Mouse (Mus musculus) limb, embryonic 13.5 days (tissue): ENCODE measurements around the gene Tmem120a. TPM values are rescaled to one million over a fixed set of nuclear protein-coding genes. Genes with fewer than 3 reads are reported as not detected.

ENCODE experiments used
- ATAC-seq: fragments of 200-750 bp; cut with Nextera tagmentation; 2 replicates; pipeline ENCODE4 v1.8.0; 2017; ENCODE audit warnings: low read depth, moderate number of reproducible peaks, moderate TSS enrichment; ENCODE audit not compliant: low FRiP score
- H3K27ac ChIP-seq: fragments of 300-500 bp; sonication (generic); 2 replicates; pipeline ENCODE4 v1.5.1; 2015; ENCODE audit warnings: inconsistent platforms, mild to moderate bottlenecking, moderate library complexity
- H3K27me3 ChIP-seq: fragments of 300-500 bp; sonication (generic); 2 replicates; pipeline ENCODE4 v1.6.1; 2015; ENCODE audit warnings: mild to moderate bottlenecking, inconsistent platforms
- H3K36me3 ChIP-seq: fragments of 300-500 bp; sonication (generic); 2 replicates; pipeline ENCODE4 v1.6.1; 2015; ENCODE audit warnings: inconsistent platforms, mild to moderate bottlenecking, moderate library complexity
- H3K4me1 ChIP-seq: fragments of 300-500 bp; sonication (generic); 2 replicates; pipeline ENCODE4 v1.6.1; 2015; ENCODE audit warnings: inconsistent platforms
- H3K4me2 ChIP-seq: fragments of 300-500 bp; sonication (generic); replicated peaks from 2 replicates; pipeline ENCODE4 v1.6.1; 2015; ENCODE audit warnings: inconsistent platforms, mild to moderate bottlenecking, moderate library complexity
- H3K4me3 ChIP-seq: fragments of 300-500 bp; sonication (generic); 2 replicates; pipeline ENCODE4 v1.5.1; 2015; ENCODE audit warnings: moderate library complexity, mild to moderate bottlenecking, inconsistent platforms
- H3K9ac ChIP-seq: fragments of 300-500 bp; sonication (generic); 2 replicates; pipeline ENCODE4 v1.6.1; 2015; ENCODE audit warnings: mild to moderate bottlenecking, inconsistent platforms
- H3K9me3 ChIP-seq: fragments of 300-500 bp; sonication (generic); 2 replicates; pipeline ENCODE4 v1.6.1; 2016; ENCODE audit warnings: inconsistent platforms
- WGBS: fragments of 180-500 bp; shearing (Covaris S2); methylation state at CpG from one replicate; pipeline ENCODE4 v1.1.7; 2015; 5-methylcytosine and 5-hydroxymethylcytosine counted together
- microRNA-seq: library from miRNA; unstranded; fragments of <30 nt; microRNA quantifications from one replicate; pipeline ENCODE4, GENCODE M21; 2016
- polyA plus RNA-seq: library from polyadenylated mRNA; unstranded; fragments of >200 nt; fragmentation: Nextera tagmentation; extraction: Ambion mirVana; gene quantifications from 2 replicates; pipeline ENCODE4 v1.2.1, GENCODE M21; 2015

Tmem120a gene
- polyA plus RNA-seq, 1 experiment from 2014 or later, result 49.3 TPM

- WGBS, result 89% methylated on average over 6 of the region's 6 CpGs
These were observed 42.1 kb downstream of the Tmem120a start for GRCm38 (mm10) chr5:135702190-135702589.

DNA sequence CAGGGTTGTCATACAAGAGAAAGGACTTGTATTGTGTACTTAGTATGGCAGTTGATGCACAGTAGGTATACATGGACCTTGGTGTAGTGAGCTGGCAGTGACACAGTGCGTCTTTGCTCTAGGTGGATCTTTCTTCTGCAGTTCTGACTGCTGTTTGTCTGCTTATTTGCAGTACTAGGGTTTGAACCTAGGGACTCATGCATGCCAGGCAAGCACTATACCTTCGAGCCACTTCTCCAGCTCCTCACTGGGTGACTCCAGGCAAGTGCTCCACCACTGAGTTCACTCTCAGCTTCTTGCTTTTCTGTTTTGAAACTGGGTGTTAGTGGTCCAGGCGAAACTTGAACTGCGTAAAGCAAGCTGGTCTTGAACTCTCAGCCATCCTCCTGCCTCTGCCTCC, 42.6 kb downstream of the Tmem120a start:
- Histone ChIP-seq H3K9me3 (no peaks in the 10 kb centered on the region), H3K27me3 (no peaks in the 10 kb centered on the region), H3K4me2 (no peak overlapping the region), H3K27ac (no peak overlapping the region), H3K9ac (no peak overlapping the region), H3K4me1 (no peaks in the 10 kb centered on the region), H3K4me3 (no peak overlapping the region), H3K36me3 (peaks cover 51% of the 10 kb centered on the region)
- 95% methylated on average over 4 of the region's 4 CpGs for WGBS
- no peak for ATAC-seq

More at GRCm38 (mm10) chr5:135702190-135702589, 42.1 kb downstream of the Tmem120a start:
- H3K27ac ChIP-seq, result no peak overlapping the region
- no peak overlapping the region for H3K4me2 ChIP-seq
- H3K4me3 ChIP-seq, result no peak overlapping the region
- no peaks in the 10 kb centered on the region for H3K9me3 ChIP-seq
- peaks cover 57% of the 10 kb centered on the region for H3K36me3 ChIP-seq
- H3K9ac ChIP-seq, result no peak overlapping the region
- ATAC-seq, result no peak
- no peaks in the 10 kb centered on the region for H3K4me1 ChIP-seq
- H3K27me3 ChIP-seq, result no peaks in the 10 kb centered on the region

- Histone ChIP-seq H3K4me1 (peaks cover 9% of the 10 kb centered on the region), H3K4me3 (no peak overlapping the region), H3K36me3 (peaks cover 30% of the 10 kb centered on the region), H3K4me2 (no peak overlapping the region), H3K27ac (no peak overlapping the region), H3K9me3 (no peaks in the 10 kb centered on the region), H3K27me3 (no peaks in the 10 kb centered on the region), H3K9ac (no peak overlapping the region)
- ATAC-seq, result no peak
- 93% methylated on average over 5 of the region's 5 CpGs for WGBS
These were observed 46.5 kb downstream of the Tmem120a start for GRCm38 (mm10) chr5:135697711-135698111.

GRCm38 (mm10) chr5:135695277-135695721, 48.9 kb downstream of the Tmem120a start:
- Histone ChIP-seq H3K9ac (no peak overlapping the region), H3K4me1 (peaks cover 13% of the 10 kb centered on the region), H3K4me3 (no peak overlapping the region), H3K27ac (no peak overlapping the region), H3K9me3 (no peaks in the 10 kb centered on the region), H3K4me2 (no peak overlapping the region), H3K27me3 (no peaks in the 10 kb centered on the region), H3K36me3 (peaks cover 12% of the 10 kb centered on the region)
- 46% methylated on average over 7 of the region's 7 CpGs for WGBS
- ATAC-seq, result peak; percentile 15; the same call in 1 of the 2 replicates

DNA sequence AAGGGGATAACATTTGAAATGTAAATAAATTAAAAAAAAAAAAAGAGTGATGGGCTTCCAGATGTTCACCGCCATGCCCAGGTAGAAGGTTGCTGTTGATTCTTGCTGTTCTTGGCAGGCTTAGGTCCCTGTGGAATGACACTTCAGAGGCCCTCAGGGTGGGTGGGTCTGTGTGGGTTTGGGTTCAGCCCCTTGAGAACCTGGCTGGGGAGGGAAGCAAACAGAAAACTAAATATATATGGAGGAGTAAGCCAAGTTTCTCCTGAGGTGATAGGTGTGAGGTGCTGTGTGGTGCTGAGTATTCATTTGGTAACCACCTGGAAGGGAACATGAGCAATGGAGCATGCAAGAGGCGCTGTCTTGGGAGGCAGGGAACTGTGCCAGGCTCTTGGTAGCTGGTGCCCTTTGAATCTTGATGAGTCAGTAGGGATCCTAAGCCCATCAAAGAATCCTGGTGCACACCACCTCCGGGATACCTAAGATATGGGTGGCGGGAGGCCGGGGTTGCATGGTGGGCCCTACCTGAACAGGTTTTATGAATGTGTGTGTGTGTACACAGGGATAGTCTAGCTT, 50.9 kb downstream of the Tmem120a start:
- Histone ChIP-seq H3K4me2 (no peak overlapping the region), H3K9ac (no peak overlapping the region), H3K9me3 (no peaks in the 10 kb centered on the region), H3K27ac (no peak overlapping the region), H3K4me3 (no peak overlapping the region), H3K36me3 (peaks cover 3% of the 10 kb centered on the region; the same call in 1 of the 2 replicates), H3K4me1 (peaks cover 22% of the 10 kb centered on the region), H3K27me3 (no peaks in the 10 kb centered on the region)
- WGBS, result 94% methylated on average over 5 of the region's 5 CpGs
- no peak for ATAC-seq

DNA sequence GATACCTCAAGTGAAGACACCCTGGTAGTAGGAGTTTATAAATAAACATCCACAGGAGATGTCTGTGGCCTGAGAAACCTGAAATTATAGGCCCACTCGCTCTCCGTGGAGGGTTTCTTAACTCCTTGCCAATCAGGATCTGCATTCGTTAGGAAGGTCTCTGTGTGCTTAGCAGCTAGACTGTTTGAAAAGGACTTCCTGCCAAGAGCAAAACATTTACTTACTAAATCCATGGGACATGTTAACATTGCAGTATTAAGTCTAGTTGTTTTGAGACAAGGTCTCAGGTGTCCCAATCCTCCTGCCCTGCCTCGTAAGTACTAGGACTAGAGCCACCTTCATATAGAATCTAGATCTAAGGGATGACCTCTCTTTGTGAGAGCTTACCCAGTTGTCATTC, 53.0 kb downstream of the Tmem120a start:
- no peaks in the 10 kb centered on the region; the same call in 1 of the 2 replicates for H3K36me3 ChIP-seq
- H3K9ac ChIP-seq, result no peak overlapping the region
- H3K27me3 ChIP-seq, result no peaks in the 10 kb centered on the region
- no peak overlapping the region for H3K4me2 ChIP-seq
- no peak for ATAC-seq
- no peak overlapping the region for H3K4me3 ChIP-seq
- whole genome bisulfite sequencing, result 82% methylated on average over 4 of the region's 4 CpGs
- no peaks in the 10 kb centered on the region for H3K9me3 ChIP-seq
- peaks cover 28% of the 10 kb centered on the region for H3K4me1 ChIP-seq
- no peak overlapping the region for H3K27ac ChIP-seq

- ATAC-seq, result no peak
- 86% methylated on average over 5 of the region's 5 CpGs for WGBS
- H3K36me3 ChIP-seq, result no peaks in the 10 kb centered on the region; the same call in 1 of the 2 replicates
- H3K27me3 ChIP-seq, result no peaks in the 10 kb centered on the region
- no peaks in the 10 kb centered on the region for H3K9me3 ChIP-seq
- H3K4me2 ChIP-seq, result peak overlapping the region; percentile 97
- H3K4me3 ChIP-seq, result peak overlapping the region; percentile 68
- H3K4me1 ChIP-seq, result peaks cover 26% of the 10 kb centered on the region
- no peak overlapping the region for H3K9ac ChIP-seq
- no peak overlapping the region for H3K27ac ChIP-seq
These were observed 53.8 kb downstream of the Tmem120a start for GRCm38 (mm10) chr5:135690401-135690800.

Small RNAs within 50 kb of the gene (microRNA-seq; reads per million reads assigned to microRNA genes)
- not detected for gene Mir7034

Other genes with a start within 250 kb of the Tmem120a start
- 41.3 and 48.5 TPM in 2 replicates for gene Hip1, start 199.3 kb downstream of the Tmem120a start, polyA plus RNA-seq
- gene Ccl26, start 180.9 kb downstream of the Tmem120a start, polyA plus RNA-seq, result not detected in 2 replicates
- gene Ccl24, start 171.4 kb downstream of the Tmem120a start, polyA plus RNA-seq, result 1.3 and 1.4 TPM in 2 replicates
- 40.1 and 43.1 TPM in 2 replicates for gene Rhbdd2, start 111.8 kb downstream of the Tmem120a start, polyA plus RNA-seq
- 89.7 and 93.5 TPM in 2 replicates for gene Por, start 74.4 kb downstream of the Tmem120a start, polyA plus RNA-seq
- 0.37 TPM in 1 of 2 replicates, not detected in the other for gene Styxl1, start 33.9 kb upstream of the Tmem120a start, polyA plus RNA-seq
- 449 and 457 TPM in 2 replicates for gene Mdh2, start 34.0 kb upstream of the Tmem120a start, polyA plus RNA-seq
- 0.19 and 0.38 TPM in 2 replicates for gene Srrm3, start 62.4 kb upstream of the Tmem120a start, polyA plus RNA-seq
- gene Hspb1, start 143.5 kb upstream of the Tmem120a start, polyA plus RNA-seq, result 134 and 150 TPM in 2 replicates
- gene Ywhag, start 190.2 kb upstream of the Tmem120a start, polyA plus RNA-seq, result 155 and 168 TPM in 2 replicates
- 4.4 and 4.5 TPM in 2 replicates for gene Ssc4d, start 230.1 kb upstream of the Tmem120a start, polyA plus RNA-seq
- gene Zp3, start 235.7 kb upstream of the Tmem120a start, polyA plus RNA-seq, result 0.22 and 0.47 TPM in 2 replicates